13 mouse cellular contexts compared by ENCODE assay signal in genomic region chr19:47871515-47871914, GRCm38 (mm10). TPM values are rescaled to one million over a fixed set of nuclear protein-coding genes. Genes with fewer than 3 reads are reported as not detected.
DNase-seq lines count a peak whose midpoint lies in the region; ATAC-seq and TF ChIP-seq lines count a peak whose summit lies in the region.
"Had no signal": no experiment of that assay in that cellular context is flagged by ENCODE, and none has a peak within 500 bp of the region (broad histone marks: within the 10 kb centered on the region; RNA-seq: fewer than 3 reads in every experiment).

No protein-coding gene starts in this region.

- DNase-seq in cerebellum, postnatal 14 days: peak; percentile 20 to 58
- no peak for DNase-seq in cerebellum, adult 9-10 months
- DNase-seq in liver, embryonic 14.5 days (ENCODE audit: low read depth in 3 of 3, low spot score in 3 of 3): no peak
- no peak for DNase-seq in liver, embryonic 11.5 days (ENCODE audit: low spot score)
- peak; percentile 56 for DNase-seq in R1 (ENCODE audit: low read depth, low spot score)
- DNase-seq in cerebellum, adult 11 months: no peak
- DNase-seq: B cell, adult 2 months; heart, postnatal 4 days had no signal

- no peak for ATAC-seq in liver, embryonic 14.5 days (ENCODE audit: insufficient read depth)
- ATAC-seq in liver, embryonic 11.5 days (replicated peaks; ENCODE audit: low FRiP score): no peak
- ATAC-seq in megakaryocyte-erythroid progenitor cell, adult 5-6 weeks (replicated peaks; ENCODE audit: low FRiP score, low TSS enrichment, poor library complexity, severe bottlenecking): peak; percentile 65
- no peak for ATAC-seq in heart, embryonic 11.5 days (replicated peaks; ENCODE audit: insufficient number of reproducible peaks, low FRiP score, low TSS enrichment)
- ATAC-seq: forebrain, embryonic 15.5 days had no signal

- H3K4me1 ChIP-seq in liver, embryonic 14.5 days (replicated peaks; ENCODE audit: control insufficient read depth in 2 of 2, insufficient read depth in 2 of 2, low read length in 1 of 2): no peaks in the 10 kb centered on the region
- no peaks in the 10 kb centered on the region for H3K4me1 ChIP-seq in liver, embryonic 11.5 days (replicated peaks; ENCODE audit: control insufficient read depth, insufficient read depth, low read length)
- H3K4me1 ChIP-seq in heart, embryonic 11.5 days (ENCODE audit: control insufficient read depth, insufficient read depth, low read length): peaks cover 1% of the 10 kb centered on the region; the same call in 1 of the 2 replicates
- H3K4me1 ChIP-seq: forebrain, embryonic 15.5 days had no signal

- WGBS in liver, embryonic 14.5 days (ENCODE audit: insufficient replicate concordance): 26% methylated on average over 10 of the region's 10 CpGs
- WGBS in liver, embryonic 11.5 days: 33% methylated on average over 10 of the region's 10 CpGs
- 24% methylated on average over 10 of the region's 10 CpGs for WGBS in heart, embryonic 11.5 days (ENCODE audit: insufficient replicate concordance)

- H3K4me3 ChIP-seq in liver, embryonic 14.5 days (ENCODE audit: insufficient read depth in 1 of 2, low read depth in 2 of 2, low read length in 2 of 2): no peak overlapping the region
- no peak overlapping the region for H3K4me3 ChIP-seq in liver, embryonic 11.5 days (ENCODE audit: low read depth, low read length)
- H3K4me3 ChIP-seq in heart, embryonic 11.5 days (ENCODE audit: low read depth, low read length): no peak overlapping the region
- H3K4me3 ChIP-seq: forebrain, embryonic 15.5 days had no signal

- no peak overlapping the region for H3K4me2 ChIP-seq in liver, embryonic 14.5 days (ENCODE audit: low read depth)
- H3K4me2 ChIP-seq in liver, embryonic 11.5 days: no peak overlapping the region
- H3K4me2 ChIP-seq in heart, embryonic 11.5 days: no peak overlapping the region
- H3K4me2 ChIP-seq: forebrain, embryonic 15.5 days had no signal

- no peak overlapping the region for H3K27ac ChIP-seq in liver, embryonic 14.5 days
- no peak overlapping the region for H3K27ac ChIP-seq in liver, embryonic 11.5 days (ENCODE audit: low read depth, low read length)
- no peak overlapping the region for H3K27ac ChIP-seq in heart, embryonic 11.5 days (ENCODE audit: low read depth, low read length)
- H3K27ac ChIP-seq: forebrain, embryonic 15.5 days had no signal

- no peak overlapping the region for H3K9ac ChIP-seq in liver, embryonic 14.5 days (replicated peaks)
- H3K9ac ChIP-seq in liver, embryonic 11.5 days (ENCODE audit: low read depth, low read length): no peak overlapping the region
- H3K9ac ChIP-seq in heart, embryonic 11.5 days (ENCODE audit: low read depth, low read length): no peak overlapping the region
- H3K9ac ChIP-seq: forebrain, embryonic 15.5 days had no signal

- H3K27me3 ChIP-seq in liver, embryonic 14.5 days (ENCODE audit: control insufficient read depth, insufficient read depth, low read length): no peaks in the 10 kb centered on the region; the same call in 1 of the 2 replicates
- peaks cover 10% of the 10 kb centered on the region for H3K27me3 ChIP-seq in liver, embryonic 11.5 days (replicated peaks; ENCODE audit: control insufficient read depth, insufficient read depth, low read length)
- H3K27me3 ChIP-seq in heart, embryonic 11.5 days (ENCODE audit: control insufficient read depth, insufficient read depth, low read length): no peaks in the 10 kb centered on the region
- H3K27me3 ChIP-seq: forebrain, embryonic 15.5 days had no signal

- peak; percentile 41 for TF ChIP-seq CTCF in liver, embryonic 14.5 days (IDR thresholded peaks at IDR 0.05; ENCODE audit: low read depth)

- no peaks in the 10 kb centered on the region for H3K9me3 ChIP-seq in liver, embryonic 14.5 days (ENCODE audit: control insufficient read depth, low read length)
- H3K9me3 ChIP-seq in liver, embryonic 11.5 days (ENCODE audit: control insufficient read depth, low read length): no peaks in the 10 kb centered on the region
- H3K9me3 ChIP-seq in heart, embryonic 11.5 days (replicated peaks; ENCODE audit: control insufficient read depth, low read length): no peaks in the 10 kb centered on the region
- H3K9me3 ChIP-seq: forebrain, embryonic 15.5 days had no signal

- no peaks in the 10 kb centered on the region for H3K36me3 ChIP-seq in liver, embryonic 14.5 days (replicated peaks; ENCODE audit: control insufficient read depth, insufficient read depth, low read depth)
- no peaks in the 10 kb centered on the region for H3K36me3 ChIP-seq in liver, embryonic 11.5 days (ENCODE audit: control insufficient read depth, insufficient read depth, low read length)
- H3K36me3 ChIP-seq in heart, embryonic 11.5 days (ENCODE audit: control insufficient read depth, insufficient read depth, low read length): no peaks in the 10 kb centered on the region
- H3K36me3 ChIP-seq: forebrain, embryonic 15.5 days had no signal

- no peak for TF ChIP-seq EP300 in liver, embryonic 14.5 days (IDR thresholded peaks at IDR 0.05; ENCODE audit: low read depth)

RNA-seq across cellular contexts. Expression of gene Gsto2, which starts 6.2 kb away (rescaled TPM):
- 0.08 and 0.28 TPM in 2 replicates for polyA plus RNA-seq in liver, embryonic 14.5 days (2012; rRNA removed)
- polyA plus RNA-seq in liver, embryonic 14.5 days (2014; fragmentation: Nextera tagmentation; extraction: Ambion mirVana): 0.11 and 0.37 TPM in 2 replicates
- polyA plus RNA-seq in liver, embryonic 11.5 days (2014; fragmentation: Nextera tagmentation; extraction: Ambion mirVana): 0.55 and 0.67 TPM in 2 replicates
- total RNA-seq in megakaryocyte-erythroid progenitor cell, adult 5-6 weeks (2014; fragmentation: Nextera tagmentation): 0.33 TPM in 1 of 2 replicates, not detected in the other
- not detected in 2 replicates for total RNA-seq in megakaryocyte-erythroid progenitor cell, adult 5-6 weeks (2017)
- 0.82 and 1.3 TPM in 2 replicates for polyA plus RNA-seq in heart, embryonic 11.5 days (2014; fragmentation: Nextera tagmentation; extraction: Ambion mirVana)

RNA-seq across cellular contexts. Expression of gene Gsto1, which starts 16.7 kb away (rescaled TPM):
- polyA plus RNA-seq in liver, embryonic 14.5 days (2012; rRNA removed): 51.7 and 57.2 TPM in 2 replicates
- polyA plus RNA-seq in liver, embryonic 14.5 days (2014; fragmentation: Nextera tagmentation; extraction: Ambion mirVana): 98.9 and 111 TPM in 2 replicates
- polyA plus RNA-seq in liver, embryonic 11.5 days (2014; fragmentation: Nextera tagmentation; extraction: Ambion mirVana): 183 and 195 TPM in 2 replicates
- 215 and 216 TPM in 2 replicates for total RNA-seq in megakaryocyte-erythroid progenitor cell, adult 5-6 weeks (2014; fragmentation: Nextera tagmentation)
- total RNA-seq in megakaryocyte-erythroid progenitor cell, adult 5-6 weeks (2017): 126 and 154 TPM in 2 replicates
- polyA plus RNA-seq in heart, embryonic 11.5 days (2014; fragmentation: Nextera tagmentation; extraction: Ambion mirVana): 82.6 and 84.0 TPM in 2 replicates

RNA-seq across cellular contexts. Expression of gene Cfap43, which starts 47.6 kb away (rescaled TPM):
- 0.01 TPM in 1 of 2 replicates, not detected in the other for polyA plus RNA-seq in liver, embryonic 14.5 days (2012; rRNA removed)
- 0.05 TPM in 1 of 2 replicates, not detected in the other for polyA plus RNA-seq in liver, embryonic 14.5 days (2014; fragmentation: Nextera tagmentation; extraction: Ambion mirVana)
- 0.04 TPM in 1 of 2 replicates, not detected in the other for polyA plus RNA-seq in liver, embryonic 11.5 days (2014; fragmentation: Nextera tagmentation; extraction: Ambion mirVana)
- total RNA-seq in megakaryocyte-erythroid progenitor cell, adult 5-6 weeks (2014; fragmentation: Nextera tagmentation): 0.33 TPM in 1 of 2 replicates, not detected in the other
- total RNA-seq in megakaryocyte-erythroid progenitor cell, adult 5-6 weeks (2017): 0.08 TPM in 1 of 2 replicates, not detected in the other
- polyA plus RNA-seq in heart, embryonic 11.5 days (2014; fragmentation: Nextera tagmentation; extraction: Ambion mirVana): 0.08 TPM in 1 of 2 replicates, not detected in the other
- total RNA-seq: heart, postnatal 4 days had no signal
- polyA plus RNA-seq: large intestine, adult 2 months; liver, embryonic 16.5 days had no signal

RNA-seq across cellular contexts. Expression of gene Itprip, which starts 47.6 kb away (rescaled TPM):
- polyA plus RNA-seq in liver, embryonic 14.5 days (2012; rRNA removed): 1.9 and 2.0 TPM in 2 replicates
- polyA plus RNA-seq in liver, embryonic 14.5 days (2014; fragmentation: Nextera tagmentation; extraction: Ambion mirVana): 2.2 and 2.5 TPM in 2 replicates
- 9.2 and 9.8 TPM in 2 replicates for polyA plus RNA-seq in liver, embryonic 11.5 days (2014; fragmentation: Nextera tagmentation; extraction: Ambion mirVana)
- 6.6 and 8.8 TPM in 2 replicates for total RNA-seq in megakaryocyte-erythroid progenitor cell, adult 5-6 weeks (2014; fragmentation: Nextera tagmentation)
- 6.7 and 22.0 TPM in 2 replicates for total RNA-seq in megakaryocyte-erythroid progenitor cell, adult 5-6 weeks (2017)
- polyA plus RNA-seq in heart, embryonic 11.5 days (2014; fragmentation: Nextera tagmentation; extraction: Ambion mirVana): 13.2 and 16.9 TPM in 2 replicates

Comparison
In these comparisons a context has a peak if more than half of its experiments do, and no peak if none do; other contexts are left out.
1. DNase-seq: peak in cerebellum, postnatal 14 days (2 of 2) and R1 (single experiment); none in cerebellum, adult 9-10 months (single experiment), liver, embryonic 14.5 days (0 of 3), liver, embryonic 11.5 days (single experiment) and cerebellum, adult 11 months (single experiment).